Mouse (Mus musculus): ENCODE data around the gene Lyzl4. TPM values are rescaled to one million over a fixed set of nuclear protein-coding genes. Genes with fewer than 3 reads are reported as not detected.
A peak's percentile ranks its signal among the peaks of the same experiment; 100 is the strongest.

Gene Lyzl4
- total and polyA plus RNA-seq, 2 experiments from 2014 or later, result not detected

GRCm38 (mm10) chr9:121574380-121574779 lies 67.5 kb downstream of the Lyzl4 start:
- no peak for ATAC-seq (ENCODE audit: low FRiP score)
- Histone ChIP-seq H3K4me3 (ENCODE audit: low read depth, low read length) (no peak overlapping the region), H3K36me3 (ENCODE audit: insufficient read depth, low read length) (no peaks in the 10 kb centered on the region), H3K27ac (ENCODE audit: low read depth, low read length) (no peak overlapping the region), H3K4me2 (ENCODE audit: low read depth, low read length, poor library complexity, severe bottlenecking) (no peak overlapping the region), H3K9me3 (ENCODE audit: low read length) (no peaks in the 10 kb centered on the region), H3K27me3 (ENCODE audit: insufficient read depth, low read length) (no peaks in the 10 kb centered on the region), H3K4me1 (ENCODE audit: insufficient read depth, low read length) (no peaks in the 10 kb centered on the region), H3K9ac (replicated peaks; ENCODE audit: low read length, poor library complexity, severe bottlenecking) (no peak overlapping the region)
- DNase-seq (ENCODE audit: low spot score), result no peak
- 77% methylated on average over 5 of the region's 5 CpGs for WGBS
- no peak for TF ChIP-seq CTCF (IDR thresholded peaks at IDR 0.05)

GRCm38 (mm10) chr9:121568451-121568850 lies 73.4 kb downstream of the Lyzl4 start:
- no peak for TF ChIP-seq CTCF (IDR thresholded peaks at IDR 0.05)
- Histone ChIP-seq H3K4me3 (ENCODE audit: low read depth, low read length) (no peak overlapping the region), H3K4me1 (ENCODE audit: insufficient read depth, low read length) (no peaks in the 10 kb centered on the region), H3K9me3 (ENCODE audit: low read length) (no peaks in the 10 kb centered on the region), H3K9ac (replicated peaks; ENCODE audit: low read length, poor library complexity, severe bottlenecking) (no peak overlapping the region), H3K4me2 (ENCODE audit: low read depth, low read length, poor library complexity, severe bottlenecking) (no peak overlapping the region), H3K27me3 (ENCODE audit: insufficient read depth, low read length) (no peaks in the 10 kb centered on the region), H3K27ac (ENCODE audit: low read depth, low read length) (no peak overlapping the region), H3K36me3 (ENCODE audit: insufficient read depth, low read length) (no peaks in the 10 kb centered on the region)
- DNase-seq (ENCODE audit: low spot score), result no peak
- no peak for ATAC-seq (ENCODE audit: low FRiP score)
- WGBS, result 7% methylated on average over 1 of the region's 1 CpGs

GRCm38 (mm10) chr9:121566387-121566786 lies 75.5 kb downstream of the Lyzl4 start:
- no peak overlapping the region for H3K4me3 ChIP-seq (ENCODE audit: low read depth, low read length)
- no peaks in the 10 kb centered on the region for H3K4me1 ChIP-seq (ENCODE audit: insufficient read depth, low read length)
- no peak overlapping the region for H3K27ac ChIP-seq (ENCODE audit: low read depth, low read length)
- TF ChIP-seq CTCF (IDR thresholded peaks at IDR 0.05), result no peak
- WGBS, result 88% methylated on average over 7 of the region's 7 CpGs
- DNase-seq (ENCODE audit: low spot score) (no peak), ATAC-seq (ENCODE audit: low FRiP score) (no peak)
- H3K4me2 ChIP-seq (ENCODE audit: low read depth, low read length, poor library complexity, severe bottlenecking), result no peak overlapping the region
- H3K27me3 ChIP-seq (ENCODE audit: insufficient read depth, low read length), result no peaks in the 10 kb centered on the region
- no peaks in the 10 kb centered on the region for H3K36me3 ChIP-seq (ENCODE audit: insufficient read depth, low read length)
- no peaks in the 10 kb centered on the region for H3K9me3 ChIP-seq (ENCODE audit: low read length)
- no peak overlapping the region for H3K9ac ChIP-seq (replicated peaks; ENCODE audit: low read length, poor library complexity, severe bottlenecking)

GRCm38 (mm10) chr9:121563276-121563675 lies 78.6 kb downstream of the Lyzl4 start:
- Histone ChIP-seq H3K36me3 (ENCODE audit: insufficient read depth, low read length) (no peaks in the 10 kb centered on the region), H3K27me3 (ENCODE audit: insufficient read depth, low read length) (no peaks in the 10 kb centered on the region), H3K4me2 (ENCODE audit: low read depth, low read length, poor library complexity, severe bottlenecking) (no peak overlapping the region), H3K9me3 (ENCODE audit: low read length) (no peaks in the 10 kb centered on the region), H3K9ac (replicated peaks; ENCODE audit: low read length, poor library complexity, severe bottlenecking) (no peak overlapping the region), H3K27ac (ENCODE audit: low read depth, low read length) (no peak overlapping the region), H3K4me3 (ENCODE audit: low read depth, low read length) (no peak overlapping the region), H3K4me1 (ENCODE audit: insufficient read depth, low read length) (no peaks in the 10 kb centered on the region)
- 88% methylated on average over 7 of the region's 7 CpGs for WGBS
- no peak for TF ChIP-seq CTCF (IDR thresholded peaks at IDR 0.05)
- no peak for ATAC-seq (ENCODE audit: low FRiP score)
- no peak for DNase-seq (ENCODE audit: low spot score)

- Histone ChIP-seq H3K4me3 (ENCODE audit: low read depth, low read length) (no peak overlapping the region), H3K9me3 (ENCODE audit: low read length) (no peaks in the 10 kb centered on the region), H3K4me1 (ENCODE audit: insufficient read depth, low read length) (peaks cover 4% of the 10 kb centered on the region; the same call in 1 of the 2 replicates), H3K36me3 (ENCODE audit: insufficient read depth, low read length) (no peaks in the 10 kb centered on the region), H3K27ac (ENCODE audit: low read depth, low read length) (no peak overlapping the region), H3K9ac (replicated peaks; ENCODE audit: low read length, poor library complexity, severe bottlenecking) (no peak overlapping the region), H3K27me3 (ENCODE audit: insufficient read depth, low read length) (no peaks in the 10 kb centered on the region), H3K4me2 (ENCODE audit: low read depth, low read length, poor library complexity, severe bottlenecking) (no peak overlapping the region)
- WGBS, result 54% methylated on average over 7 of the region's 7 CpGs
- ATAC-seq (ENCODE audit: low FRiP score), result no peak
- TF ChIP-seq CTCF (IDR thresholded peaks at IDR 0.05), result no peak
- DNase-seq (ENCODE audit: low spot score), result peak; percentile 4
Measured at GRCm38 (mm10) chr9:121560515-121560914, 81.4 kb downstream of the Lyzl4 start.

- no peak overlapping the region for H3K4me2 ChIP-seq (ENCODE audit: low read depth, low read length, poor library complexity, severe bottlenecking)
- H3K4me1 ChIP-seq (ENCODE audit: insufficient read depth, low read length), result peaks cover 4% of the 10 kb centered on the region; the same call in 1 of the 2 replicates
- no peak overlapping the region for H3K27ac ChIP-seq (ENCODE audit: low read depth, low read length)
- 78% methylated on average over 6 of the region's 6 CpGs for WGBS
- no peak overlapping the region for H3K9ac ChIP-seq (replicated peaks; ENCODE audit: low read length, poor library complexity, severe bottlenecking)
- H3K4me3 ChIP-seq (ENCODE audit: low read depth, low read length), result no peak overlapping the region
- H3K9me3 ChIP-seq (ENCODE audit: low read length), result no peaks in the 10 kb centered on the region
- no peaks in the 10 kb centered on the region for H3K36me3 ChIP-seq (ENCODE audit: insufficient read depth, low read length)
- TF ChIP-seq CTCF (IDR thresholded peaks at IDR 0.05), result no peak
- DNase-seq (ENCODE audit: low spot score), result no peak
- no peaks in the 10 kb centered on the region for H3K27me3 ChIP-seq (ENCODE audit: insufficient read depth, low read length)
- ATAC-seq (ENCODE audit: low FRiP score), result no peak
Measured at GRCm38 (mm10) chr9:121558167-121558566, 83.7 kb downstream of the Lyzl4 start.
